Mouse (Mus musculus): Measurements from ENCODE around the gene Tox2. TPM values are rescaled to one million over a fixed set of nuclear protein-coding genes. Genes with fewer than 3 reads are reported as not detected.

Gene Tox2
- polyA plus RNA-seq, 1 experiment from 2014 or later: 4.4 TPM

DNA sequence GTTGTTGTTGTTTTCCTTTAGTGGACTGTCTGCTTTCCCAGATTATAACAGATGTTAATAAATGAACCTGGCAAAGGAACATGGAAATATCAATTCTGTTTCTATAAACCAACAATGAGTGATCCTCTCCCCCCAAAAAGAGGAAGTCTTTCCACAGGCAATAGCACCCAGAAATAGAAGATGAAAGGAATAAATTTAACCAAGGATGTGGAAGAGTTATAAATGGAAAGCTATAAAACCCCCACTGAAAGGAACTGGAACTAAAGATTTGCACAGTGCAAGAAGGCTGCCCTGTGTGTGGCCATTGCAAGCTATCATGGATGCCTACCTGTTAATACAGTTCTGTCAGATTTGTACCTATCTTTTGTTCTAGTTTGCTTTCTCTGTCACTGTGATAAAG is 64.2 kb downstream of the Tox2 start:
- no peak overlapping the region for H3K27ac ChIP-seq
- no peaks in the 10 kb centered on the region for H3K27me3 ChIP-seq (replicated peaks)
- no peak overlapping the region for H3K9ac ChIP-seq
- ATAC-seq (ENCODE audit: insufficient read depth, low FRiP score, low read depth): no peak
- H3K4me2 ChIP-seq: no peak overlapping the region
- H3K4me3 ChIP-seq (replicated peaks): no peak overlapping the region
- peaks cover 4% of the 10 kb centered on the region; the same call in 1 of the 2 replicates for H3K4me1 ChIP-seq
- no peaks in the 10 kb centered on the region for H3K9me3 ChIP-seq
- no peaks in the 10 kb centered on the region for H3K36me3 ChIP-seq

DNA sequence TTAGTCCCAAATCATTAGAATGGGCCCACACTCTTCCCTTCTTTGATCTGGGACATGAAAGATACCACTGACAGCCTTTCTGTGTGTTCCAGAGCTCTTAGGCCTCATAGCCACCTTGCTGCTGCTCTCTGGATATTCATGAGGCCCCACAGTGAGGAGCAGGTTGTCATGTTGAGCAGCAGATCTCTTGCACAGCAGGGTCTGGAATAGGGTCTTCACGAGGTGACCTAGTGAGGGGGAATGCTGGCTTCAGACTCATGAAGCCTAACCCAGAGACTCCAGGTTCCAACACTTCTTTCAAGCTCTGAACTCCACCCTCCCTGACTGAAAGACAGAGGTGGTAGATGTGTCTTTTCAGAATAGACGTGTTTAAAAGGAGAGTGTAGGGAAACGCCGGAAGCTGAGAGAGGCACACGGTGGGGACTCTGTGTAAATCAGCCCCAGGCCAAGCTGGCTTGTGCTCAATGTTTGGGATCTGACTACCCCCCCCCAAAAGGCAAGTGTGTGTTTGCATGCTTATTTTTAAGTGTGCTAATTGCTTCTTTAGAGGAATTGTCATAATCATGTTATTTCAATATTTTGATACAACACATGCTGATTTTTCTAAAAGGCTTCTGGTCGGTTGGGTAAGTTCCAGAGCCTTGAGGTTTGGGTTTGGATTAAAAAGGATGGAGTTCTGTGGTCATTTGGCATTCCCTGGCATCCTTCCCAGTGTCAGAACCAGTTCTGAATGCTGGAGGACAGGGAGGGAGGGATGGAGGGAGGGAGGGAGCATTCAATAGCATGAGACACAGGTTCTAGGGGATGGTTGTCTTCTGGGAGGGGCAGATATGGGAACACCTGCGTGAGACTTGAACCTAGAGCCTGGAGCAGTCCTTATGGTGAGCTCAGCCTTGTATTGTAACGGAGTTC is 68.9 kb downstream of the Tox2 start:
- H3K9ac ChIP-seq: no peak overlapping the region
- no peak overlapping the region for H3K4me2 ChIP-seq
- no peaks in the 10 kb centered on the region for H3K36me3 ChIP-seq
- H3K27ac ChIP-seq: no peak overlapping the region
- peaks cover 4% of the 10 kb centered on the region for H3K4me1 ChIP-seq
- WGBS: 54% methylated on average over 8 of the region's 8 CpGs
- no peak overlapping the region for H3K4me3 ChIP-seq (replicated peaks)
- ATAC-seq (ENCODE audit: insufficient read depth, low FRiP score, low read depth): no peak
- H3K27me3 ChIP-seq (replicated peaks): no peaks in the 10 kb centered on the region
- H3K9me3 ChIP-seq: no peaks in the 10 kb centered on the region

DNA sequence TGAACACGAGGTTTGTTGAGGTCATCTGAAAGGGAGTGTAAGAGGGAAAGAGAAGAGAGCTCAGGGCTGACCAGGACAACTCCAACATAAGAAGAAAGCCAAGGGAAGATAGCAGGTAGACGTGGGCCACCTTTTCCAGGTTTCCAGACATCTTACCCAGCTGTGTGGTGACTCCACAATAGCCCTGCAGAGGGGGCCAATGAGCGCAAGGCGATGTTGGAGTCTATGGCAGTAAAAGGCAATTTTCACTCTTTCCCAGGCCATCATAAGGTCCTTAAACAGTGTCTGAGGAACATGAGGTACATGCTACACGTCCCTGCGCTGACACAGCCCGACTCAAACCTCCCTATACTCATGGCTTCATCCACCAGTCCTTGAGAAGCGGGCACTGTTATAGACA is 70.9 kb downstream of the Tox2 start:
- WGBS: 73% methylated on average over 8 of the region's 8 CpGs
- no peaks in the 10 kb centered on the region for H3K9me3 ChIP-seq
- no peak for ATAC-seq (ENCODE audit: insufficient read depth, low FRiP score, low read depth)

DNA sequence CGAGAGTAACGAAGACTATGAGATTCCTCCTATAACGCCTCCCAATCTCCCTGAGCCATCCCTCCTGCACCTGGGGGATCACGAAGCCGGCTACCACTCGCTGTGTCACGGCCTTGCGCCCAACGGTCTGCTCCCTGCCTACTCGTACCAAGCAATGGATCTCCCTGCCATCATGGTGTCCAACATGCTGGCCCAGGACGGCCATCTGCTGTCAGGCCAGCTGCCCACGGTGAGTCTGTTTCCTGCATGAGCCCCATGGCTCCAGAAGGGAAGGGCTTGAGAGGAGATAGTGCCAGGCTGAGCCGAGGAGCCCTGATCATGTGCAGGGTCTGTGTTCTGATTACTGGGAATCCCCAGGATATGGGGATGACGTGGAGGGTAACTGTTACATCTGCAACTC is 73.1 kb downstream of the Tox2 start:
- WGBS: 89% methylated on average over 14 of the region's 14 CpGs

More for the DNA sequence above, 70.9 kb downstream of the Tox2 start:
- Histone ChIP-seq H3K4me2 (no peak overlapping the region), H3K27me3 (replicated peaks) (no peaks in the 10 kb centered on the region), H3K9ac (no peak overlapping the region), H3K4me3 (replicated peaks) (no peak overlapping the region), H3K4me1 (peaks cover 8% of the 10 kb centered on the region), H3K36me3 (no peaks in the 10 kb centered on the region), H3K27ac (no peak overlapping the region)

DNA sequence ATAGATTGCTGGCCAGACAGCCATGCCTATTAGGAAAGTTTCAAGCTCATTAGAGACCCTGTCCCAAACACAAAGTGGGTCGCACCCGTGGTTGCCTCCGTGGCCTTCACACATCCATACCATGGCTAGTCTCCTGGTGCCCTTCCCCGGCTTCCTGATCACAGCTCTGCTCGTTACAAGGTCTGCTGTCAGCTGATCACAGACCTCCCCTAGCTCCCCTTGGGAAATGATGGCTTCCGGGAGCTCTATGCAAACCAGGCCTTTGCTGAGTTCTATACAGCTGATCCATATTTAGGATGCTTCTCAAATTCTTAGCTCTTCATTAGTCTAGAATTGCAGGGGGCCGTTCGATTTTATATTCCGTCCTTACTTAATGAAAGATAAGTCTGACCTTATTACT is 75.1 kb downstream of the Tox2 start:
- WGBS: 45% methylated on average over 9 of the region's 9 CpGs
- Histone ChIP-seq H3K4me1 (peaks cover 4% of the 10 kb centered on the region; the same call in 1 of the 2 replicates), H3K36me3 (no peaks in the 10 kb centered on the region), H3K4me3 (replicated peaks) (no peak overlapping the region), H3K9ac (no peak overlapping the region), H3K27me3 (replicated peaks) (peaks cover 7% of the 10 kb centered on the region; the same call in 1 of the 2 replicates), H3K9me3 (no peaks in the 10 kb centered on the region), H3K4me2 (no peak overlapping the region), H3K27ac (no peak overlapping the region)
- ATAC-seq (ENCODE audit: insufficient read depth, low FRiP score, low read depth): no peak

More for the DNA sequence above, 73.1 kb downstream of the Tox2 start:
- Histone ChIP-seq H3K27me3 (replicated peaks) (peaks cover 7% of the 10 kb centered on the region; the same call in 1 of the 2 replicates), H3K4me3 (replicated peaks) (no peak overlapping the region), H3K27ac (no peak overlapping the region), H3K36me3 (no peaks in the 10 kb centered on the region), H3K4me2 (no peak overlapping the region), H3K9me3 (no peaks in the 10 kb centered on the region), H3K9ac (no peak overlapping the region), H3K4me1 (peaks cover 8% of the 10 kb centered on the region)
- ATAC-seq (ENCODE audit: insufficient read depth, low FRiP score, low read depth): no peak

DNA sequence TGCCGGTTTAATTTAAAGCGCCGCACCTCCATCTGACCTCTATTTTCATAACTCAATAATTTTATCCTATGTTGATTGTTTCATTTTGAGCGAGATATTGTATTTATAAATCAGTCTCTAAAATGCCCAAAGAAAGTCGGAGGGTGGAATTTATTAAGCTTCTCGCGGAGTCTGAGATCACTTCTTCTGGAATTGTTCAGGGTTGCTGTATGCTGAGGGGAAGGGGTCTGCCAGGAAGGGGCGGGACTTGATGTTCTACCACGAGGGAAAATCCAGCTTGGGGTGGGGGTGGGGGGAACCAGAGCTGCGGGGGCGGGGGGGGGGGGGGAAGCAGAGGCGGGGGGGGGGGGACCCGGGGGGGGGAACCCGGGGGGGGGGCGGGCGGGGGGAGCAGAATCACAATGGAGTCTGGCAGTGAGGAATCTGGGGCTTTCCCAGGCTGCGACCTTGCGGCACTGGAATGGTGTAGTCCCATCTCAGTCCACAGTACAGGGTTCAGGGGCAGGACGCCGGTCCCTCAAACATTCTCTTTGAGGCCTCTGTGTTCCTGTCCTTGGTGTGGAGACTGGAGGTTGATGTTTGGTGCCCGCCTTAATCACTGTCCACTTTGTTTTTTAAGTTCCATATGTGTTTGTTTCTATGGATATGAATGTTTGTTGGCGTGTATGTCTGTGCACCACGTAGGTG is 77.9 kb downstream of the Tox2 start:
- Histone ChIP-seq H3K27ac (no peak overlapping the region), H3K9me3 (no peaks in the 10 kb centered on the region), H3K4me2 (no peak overlapping the region), H3K9ac (no peak overlapping the region), H3K4me1 (peaks cover 4% of the 10 kb centered on the region; the same call in 1 of the 2 replicates), H3K4me3 (replicated peaks) (no peak overlapping the region), H3K27me3 (replicated peaks) (peaks cover 7% of the 10 kb centered on the region; the same call in 1 of the 2 replicates), H3K36me3 (no peaks in the 10 kb centered on the region)
- no peak for ATAC-seq (ENCODE audit: insufficient read depth, low FRiP score, low read depth)
- WGBS: 60% methylated on average over 16 of the region's 23 CpGs

DNA sequence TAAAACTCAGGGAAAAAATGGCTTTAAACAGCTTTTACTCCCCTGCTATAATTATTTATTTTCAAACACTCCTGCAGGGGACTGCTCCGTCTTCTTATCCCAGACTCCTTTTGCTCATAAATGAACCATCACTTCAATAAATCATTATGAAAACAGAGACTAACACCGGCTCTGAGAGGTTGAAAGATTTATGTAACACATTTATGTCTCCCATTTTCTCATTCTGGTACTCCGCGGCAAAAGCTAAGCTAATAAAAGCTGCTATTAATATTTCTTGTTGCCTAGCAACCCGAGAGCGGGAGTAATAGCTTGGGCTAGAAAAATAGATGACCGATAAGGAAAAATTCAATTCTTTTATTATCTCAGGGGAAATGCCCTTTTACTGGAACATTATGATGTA is 81.9 kb downstream of the Tox2 start:
- Histone ChIP-seq H3K27me3 (replicated peaks) (peaks cover 15% of the 10 kb centered on the region), H3K9ac (no peak overlapping the region), H3K9me3 (no peaks in the 10 kb centered on the region), H3K4me1 (peaks cover 13% of the 10 kb centered on the region), H3K4me2 (no peak overlapping the region), H3K36me3 (no peaks in the 10 kb centered on the region), H3K4me3 (replicated peaks) (no peak overlapping the region), H3K27ac (no peak overlapping the region)
- ATAC-seq (ENCODE audit: insufficient read depth, low FRiP score, low read depth): no peak
- WGBS: 25% methylated on average over 7 of the region's 7 CpGs

DNA sequence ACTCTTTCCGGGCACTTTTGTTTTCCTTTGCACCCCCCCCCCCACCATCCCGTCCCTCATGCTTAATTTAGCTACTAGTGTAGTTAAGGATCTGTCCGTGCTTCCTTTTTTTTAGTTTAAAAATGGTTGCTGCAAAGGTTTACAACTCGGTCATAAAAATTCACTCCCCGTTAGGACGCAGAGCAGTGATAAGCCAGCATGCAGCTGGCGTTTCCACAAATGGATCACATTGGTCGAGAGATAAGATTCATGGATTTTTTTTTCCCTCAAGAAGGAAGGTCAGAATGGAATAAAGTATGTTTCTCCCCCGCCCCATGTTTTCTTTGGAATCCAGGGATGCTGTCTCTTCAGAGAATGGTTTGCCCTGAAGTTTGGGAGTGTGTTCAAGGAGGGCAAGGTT is 82.4 kb downstream of the Tox2 start:
- no peaks in the 10 kb centered on the region for H3K36me3 ChIP-seq
- WGBS: 30% methylated on average over 9 of the region's 9 CpGs
- no peak overlapping the region; the same call in 1 of the 2 replicates for H3K4me2 ChIP-seq

DNA sequence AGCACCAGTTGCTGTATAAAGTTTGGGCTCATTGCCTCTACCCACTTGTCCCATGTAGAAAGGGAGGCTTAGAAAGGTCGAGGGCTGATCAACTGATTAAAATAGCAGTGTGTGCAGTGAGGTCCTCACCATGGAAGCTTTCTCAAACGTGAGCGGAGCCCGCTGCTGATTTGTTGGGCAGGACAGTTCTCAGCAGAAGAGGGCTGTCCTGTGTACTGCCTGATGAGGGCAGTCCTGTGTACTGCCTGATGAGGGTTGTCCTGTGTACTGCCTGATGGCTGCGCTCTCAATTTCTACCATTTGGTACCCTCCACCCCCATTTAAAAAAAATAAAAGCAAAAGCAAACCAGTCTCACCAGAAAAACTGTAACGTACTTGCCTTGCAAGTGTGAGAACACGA is 82.8 kb downstream of the Tox2 start:
- Histone ChIP-seq H3K9ac (no peak overlapping the region), H3K4me2 (no peak overlapping the region; the same call in 1 of the 2 replicates), H3K36me3 (no peaks in the 10 kb centered on the region), H3K27ac (0 out of 2 replicates have a peak overlapping the region, but pooled peaks have one; percentile 37), H3K4me1 (peaks cover 13% of the 10 kb centered on the region), H3K4me3 (replicated peaks) (no peak overlapping the region), H3K27me3 (replicated peaks) (peaks cover 18% of the 10 kb centered on the region; the same call in 1 of the 2 replicates), H3K9me3 (no peaks in the 10 kb centered on the region)
- no peak for ATAC-seq (ENCODE audit: insufficient read depth, low FRiP score, low read depth)
- 44% methylated on average over 7 of the region's 7 CpGs for WGBS

More for the DNA sequence above, 82.4 kb downstream of the Tox2 start:
- H3K4me1 ChIP-seq: peaks cover 13% of the 10 kb centered on the region
- no peak overlapping the region for H3K9ac ChIP-seq
- H3K27ac ChIP-seq: 0 out of 2 replicates have a peak overlapping the region, but pooled peaks have one; percentile 37
- no peak for ATAC-seq (ENCODE audit: insufficient read depth, low FRiP score, low read depth)
- H3K4me3 ChIP-seq (replicated peaks): no peak overlapping the region
- no peaks in the 10 kb centered on the region for H3K9me3 ChIP-seq
- H3K27me3 ChIP-seq (replicated peaks): peaks cover 18% of the 10 kb centered on the region; the same call in 1 of the 2 replicates

DNA sequence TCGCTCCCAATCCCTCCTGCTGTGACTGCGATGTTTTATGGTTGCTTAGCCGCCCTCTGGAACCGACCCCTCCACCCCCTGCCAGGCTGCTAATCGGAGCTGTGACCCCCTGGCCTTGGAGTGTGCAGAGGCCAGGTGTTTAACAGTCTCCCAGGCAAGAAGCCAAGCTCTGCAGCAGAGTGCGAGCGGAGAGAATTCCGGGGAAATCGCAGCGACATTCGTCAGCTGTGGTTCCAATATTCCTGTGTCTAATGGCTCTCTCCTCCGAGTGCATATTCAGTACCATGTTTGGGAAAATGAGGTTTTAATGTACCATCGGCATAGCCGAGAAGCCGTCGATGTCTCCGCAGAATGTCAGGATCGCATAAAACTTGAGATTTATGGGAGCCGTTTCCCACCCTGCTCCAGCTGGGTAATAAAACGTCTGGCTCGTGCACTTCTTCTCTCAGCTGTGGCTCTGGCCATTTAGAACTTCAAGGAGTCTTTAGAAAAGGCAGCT is 86.0 kb downstream of the Tox2 start:
- no peaks in the 10 kb centered on the region for H3K36me3 ChIP-seq
- no peaks in the 10 kb centered on the region for H3K9me3 ChIP-seq
- ATAC-seq (ENCODE audit: insufficient read depth, low FRiP score, low read depth): peak; percentile 23; the same call in 1 of the 2 replicates
- H3K4me1 ChIP-seq: peaks cover 13% of the 10 kb centered on the region
- peak overlapping the region; percentile 49 for H3K4me2 ChIP-seq
- H3K9ac ChIP-seq: no peak overlapping the region
- H3K27ac ChIP-seq: no peak overlapping the region
- WGBS: 6% methylated on average over 21 of the region's 21 CpGs
- peaks cover 18% of the 10 kb centered on the region; the same call in 1 of the 2 replicates for H3K27me3 ChIP-seq (replicated peaks)
- H3K4me3 ChIP-seq (replicated peaks): no peak overlapping the region

DNA sequence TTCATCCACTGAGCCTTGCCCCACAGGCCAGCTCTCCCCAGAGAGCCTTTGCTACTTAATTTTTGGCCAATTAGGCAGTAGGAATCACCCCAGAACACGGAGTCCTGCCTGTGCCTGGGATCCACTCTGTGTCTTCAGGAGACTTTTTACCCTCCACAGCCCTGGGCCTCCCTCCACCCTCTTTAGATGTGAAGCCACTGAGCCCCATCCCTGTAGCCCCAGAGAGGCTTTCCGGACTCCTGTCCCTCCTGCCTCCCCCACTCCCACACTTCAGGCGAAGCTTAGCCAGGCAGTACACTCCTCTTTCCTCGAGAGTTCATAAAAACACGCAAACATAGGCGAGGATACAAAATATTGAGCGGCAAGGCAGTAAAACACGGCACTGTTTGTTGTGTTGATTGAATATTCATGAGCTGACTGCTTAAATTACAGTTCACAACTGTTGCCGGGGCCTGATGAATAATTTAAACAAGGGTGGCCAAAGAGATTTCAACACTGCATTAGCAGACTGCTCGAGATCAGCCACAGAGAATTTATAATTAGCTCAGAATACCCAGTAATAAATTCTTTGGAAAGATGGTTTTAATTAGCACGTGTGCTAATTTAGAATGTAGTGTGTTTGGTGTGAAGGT is 94.2 kb downstream of the Tox2 start:
- H3K36me3 ChIP-seq: no peaks in the 10 kb centered on the region
- H3K27ac ChIP-seq: no peak overlapping the region
- no peak overlapping the region for H3K4me3 ChIP-seq (replicated peaks)
- H3K9ac ChIP-seq: no peak overlapping the region
- H3K4me1 ChIP-seq: 0 out of 2 replicates have a peak, but pooled peaks cover 3% of the 10 kb centered on the region
- no peak for ATAC-seq (ENCODE audit: insufficient read depth, low FRiP score, low read depth)
- H3K4me2 ChIP-seq: no peak overlapping the region
- H3K27me3 ChIP-seq (replicated peaks): 0 out of 2 replicates have a peak, but pooled peaks cover 3% of the 10 kb centered on the region
- H3K9me3 ChIP-seq: no peaks in the 10 kb centered on the region
- WGBS: 63% methylated on average over 11 of the region's 11 CpGs

Measured in stomach, embryonic 15.5 days (tissue).